ENCODE assay signal across 14 mouse cellular contexts in genomic region chr11:70049816-70050215, GRCm38 (mm10). TPM values are rescaled to one million over a fixed set of nuclear protein-coding genes. Genes with fewer than 3 reads are reported as not detected.
DNase-seq lines count a peak whose midpoint lies in the region; ATAC-seq and TF ChIP-seq lines count a peak whose summit lies in the region.
"Had no signal": no experiment of that assay in that cellular context is flagged by ENCODE, and none has a peak within 500 bp of the region (broad histone marks: within the 10 kb centered on the region; RNA-seq: fewer than 3 reads in every experiment).

No protein-coding gene starts in this region.

- H3K4me2 ChIP-seq in lung, embryonic 14.5 days: no peak overlapping the region

- no peak overlapping the region for H3K27ac ChIP-seq in lung, embryonic 14.5 days (ENCODE audit: low read depth)
- H3K27ac ChIP-seq: limb, embryonic 10.5 days had no signal

- peak; percentile 25; the same call in 1 of the 2 replicates for TF ChIP-seq CTCF in lung, embryonic 14.5 days (IDR thresholded peaks at IDR 0.05; ENCODE audit: low read depth)

- peak; percentile 30 for DNase-seq in cerebellum, adult 9-10 months
- no peak for DNase-seq in cerebellum, adult 18-20 months
- no peak for DNase-seq in lung, embryonic 14.5 days
- no peak for DNase-seq in lung, postnatal 25 days (ENCODE audit: low spot score)
- peak; percentile 38 for DNase-seq in R1 (ENCODE audit: low read depth, low spot score)
- DNase-seq in splenic B cell, adult 2 months (ENCODE audit: low read depth, low spot score): peak; percentile 46
- DNase-seq in gastrocnemius, postnatal 25 days: no peak
- no peak for DNase-seq in urinary bladder, adult 2 months (ENCODE audit: low spot score)

- no peak overlapping the region for H3K4me3 ChIP-seq in lung, embryonic 14.5 days (ENCODE audit: low read depth, low read length)
- H3K4me3 ChIP-seq: limb, embryonic 10.5 days had no signal

- ATAC-seq in lung, embryonic 14.5 days (ENCODE audit: insufficient read depth): no peak

- H3K9ac ChIP-seq in lung, embryonic 14.5 days: no peak overlapping the region

- H3K9me3 ChIP-seq in lung, embryonic 14.5 days (ENCODE audit: low read depth, low read length): no peaks in the 10 kb centered on the region
- H3K9me3 ChIP-seq: limb, embryonic 10.5 days had no signal

- WGBS in lung, embryonic 14.5 days: 58% methylated on average over 10 of the region's 10 CpGs

- H3K4me1 ChIP-seq in lung, embryonic 14.5 days (ENCODE audit: insufficient read depth): no peaks in the 10 kb centered on the region

- no peaks in the 10 kb centered on the region for H3K27me3 ChIP-seq in lung, embryonic 14.5 days (ENCODE audit: insufficient read depth, low read length)
- H3K27me3 ChIP-seq in splenic B cell, adult 2 months (ENCODE audit: control insufficient read depth, insufficient read depth, low read length, poor library complexity, severe bottlenecking): no peaks in the 10 kb centered on the region

- no peaks in the 10 kb centered on the region for H3K36me3 ChIP-seq in lung, embryonic 14.5 days (ENCODE audit: insufficient read depth)
- no peaks in the 10 kb centered on the region for H3K36me3 ChIP-seq in splenic B cell, adult 2 months (ENCODE audit: control insufficient read depth, insufficient read depth, low read length, poor library complexity, severe bottlenecking)

RNA-seq across cellular contexts. Expression of gene Asgr1, which starts 4.1 kb away (rescaled TPM):
- polyA plus RNA-seq in lung, embryonic 14.5 days (2014; fragmentation: Nextera tagmentation; extraction: Ambion mirVana): not detected in 2 replicates
- not detected for total RNA-seq in gastrocnemius, postnatal 25 days (2021)
- 0.07 TPM in 1 of 2 replicates, not detected in the other for polyA plus RNA-seq in urinary bladder, adult 2 months (2012; rRNA removed)
- total RNA-seq: megakaryocyte-erythroid progenitor cell, adult 5-6 weeks had no signal
- polyA plus RNA-seq: heart, postnatal 0 days; neural tube, embryonic 14.5 days had no signal

RNA-seq across cellular contexts. Expression of gene Dlg4, which starts 33.1 kb away (rescaled TPM):
- 5.9 and 7.4 TPM in 2 replicates for polyA plus RNA-seq in lung, embryonic 14.5 days (2014; fragmentation: Nextera tagmentation; extraction: Ambion mirVana)
- total RNA-seq in gastrocnemius, postnatal 25 days (2021): 1 to 10 TPM; 5.6 to 6.9 TPM
- polyA plus RNA-seq in urinary bladder, adult 2 months (2012; rRNA removed): 28.0 and 31.9 TPM in 2 replicates

RNA-seq across cellular contexts. Expression of gene Acadvl, which starts 34.6 kb away (rescaled TPM):
- 57.6 and 58.9 TPM in 2 replicates for polyA plus RNA-seq in lung, embryonic 14.5 days (2014; fragmentation: Nextera tagmentation; extraction: Ambion mirVana)
- 100 to 1,000 TPM; 342 to 380 TPM for total RNA-seq in gastrocnemius, postnatal 25 days (2021)
- 95.7 and 100 TPM in 2 replicates for polyA plus RNA-seq in urinary bladder, adult 2 months (2012; rRNA removed)

RNA-seq across cellular contexts. Expression of gene Asgr2, which starts 42.6 kb away (rescaled TPM):
- polyA plus RNA-seq in lung, embryonic 14.5 days (2014; fragmentation: Nextera tagmentation; extraction: Ambion mirVana): 0.47 and 0.78 TPM in 2 replicates
- total RNA-seq in gastrocnemius, postnatal 25 days (2021): not detected
- polyA plus RNA-seq in urinary bladder, adult 2 months (2012; rRNA removed): 2.0 and 2.5 TPM in 2 replicates
- total RNA-seq: megakaryocyte-erythroid progenitor cell, adult 5-6 weeks had no signal
- polyA plus RNA-seq: embryonic facial prominence, embryonic 11.5 days; heart, postnatal 0 days; kidney, embryonic 14.5 days; limb, embryonic 10.5 days; neural tube, embryonic 14.5 days had no signal

RNA-seq across cellular contexts. Expression of gene Dvl2, which starts 49.4 kb away (rescaled TPM):
- 36.2 and 40.8 TPM in 2 replicates for polyA plus RNA-seq in lung, embryonic 14.5 days (2014; fragmentation: Nextera tagmentation; extraction: Ambion mirVana)
- 1 to 10 TPM; 3.7 to 4.1 TPM for total RNA-seq in gastrocnemius, postnatal 25 days (2021)
- 11.9 and 16.7 TPM in 2 replicates for polyA plus RNA-seq in urinary bladder, adult 2 months (2012; rRNA removed)

Comparison
In these comparisons a context has a peak if more than half of its experiments do, and no peak if none do; other contexts are left out.
1. DNase-seq: peak in cerebellum, adult 9-10 months (single experiment), R1 (single experiment) and splenic B cell, adult 2 months (single experiment); none in cerebellum, adult 18-20 months (0 of 2), lung, embryonic 14.5 days (single experiment), lung, postnatal 25 days (single experiment), gastrocnemius, postnatal 25 days (single experiment) and urinary bladder, adult 2 months (single experiment).